Mouse (Mus musculus): ENCODE measurements at regions not wholly inside any gene's neighbourhood (a gene's known extent, or its start where the extent isn't known, plus 50 kb on each side); places are given as distances from the start of the nearest gene placed in this dataset. TPM values are rescaled to one million over a fixed set of nuclear protein-coding genes. Genes with fewer than 3 reads are reported as not detected.
"Not testable (repeated sequence)": the region's sequence is repeated elsewhere in the genome, so short reads cannot be mapped to it uniquely, and the experiment has no call there.

- Histone ChIP-seq H3K36me3 (no peaks in the 10 kb centered on the region), H3K27me3 (ENCODE audit: low read depth, poor library complexity, severe bottlenecking) (no peaks in the 10 kb centered on the region), H3K4me1 (peaks cover 9% of the 10 kb centered on the region; the same call in 1 of the 2 replicates), H3K4me3 (no peak overlapping the region), H3K27ac (replicated peaks) (0 out of 2 replicates have a peak overlapping the region, but pooled peaks have one; percentile 49), H3K9me3 (replicated peaks) (no peaks in the 10 kb centered on the region)
- no peak for DNase-seq (ENCODE audit: low spot score)
- 88% methylated on average over 2 of the region's 2 CpGs for WGBS
Measured at GRCm38 (mm10) chr7:113710541-113711270, 55.1 kb upstream of the Spon1 start.

DNA sequence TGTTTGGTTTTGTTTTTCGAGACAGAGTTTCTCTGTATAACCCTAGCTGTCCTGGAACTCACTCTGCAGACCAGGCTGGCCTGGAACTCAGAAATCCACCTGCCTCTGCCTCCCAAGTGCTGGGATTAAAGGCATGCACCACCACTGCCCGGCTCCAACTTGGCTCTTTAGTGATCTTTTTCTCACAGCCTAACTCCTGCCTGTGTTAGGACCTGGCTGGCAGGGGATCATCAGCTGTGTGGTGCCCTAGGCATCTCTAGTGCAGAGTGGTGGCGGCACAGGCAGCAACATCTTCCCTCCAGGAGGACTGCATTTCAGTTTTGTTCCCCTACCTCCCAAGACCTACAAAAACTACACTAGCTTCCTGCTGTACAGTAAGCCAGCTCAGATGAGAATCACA is 54.4 kb upstream of the Spon1 start:
- not testable (repeated sequence) for H3K4me3 ChIP-seq; H3K4me1 ChIP-seq; DNase-seq (ENCODE audit: low spot score); H3K9me3 ChIP-seq (replicated peaks); H3K27me3 ChIP-seq (ENCODE audit: low read depth, poor library complexity, severe bottlenecking); H3K36me3 ChIP-seq; H3K27ac ChIP-seq (replicated peaks)
- 73% methylated on average over 3 of the region's 3 CpGs for WGBS

Small RNA genes in the stretch of these regions (microRNA-seq; reads per million reads assigned to microRNA genes)
- gene Gm23700: not detected
